Mouse (Mus musculus) monocyte, adult 5-6 weeks (primary cell): ENCODE data around the gene Gpr146. TPM values are rescaled to one million over a fixed set of nuclear protein-coding genes. Genes with fewer than 3 reads are reported as not detected.

Source experiments
- ATAC-seq: fragments of 153-309, 156-312 bp; replicated peaks from 2 replicates; pipeline ENCODE4 v1.8.0; 2017; ENCODE audit warnings: mild to moderate bottlenecking; ENCODE audit not compliant: low TSS enrichment, insufficient number of reproducible peaks, severe bottlenecking, poor library complexity, low FRiP score
- total RNA-seq: library from RNA; stranded (forward); fragments of 200-1000, 200-491, 200-594 nt; gene quantifications from 3 replicates; pipeline ENCODE4 v1.2.3, GENCODE M21; 2017

Gpr146 gene
- total RNA-seq, 1 experiment from 2014 or later = 9.8 TPM

- ATAC-seq = no peak
Observed at GRCm38 (mm10) chr5:139353496-139353895, 24.0 kb upstream of the Gpr146 start.

DNA sequence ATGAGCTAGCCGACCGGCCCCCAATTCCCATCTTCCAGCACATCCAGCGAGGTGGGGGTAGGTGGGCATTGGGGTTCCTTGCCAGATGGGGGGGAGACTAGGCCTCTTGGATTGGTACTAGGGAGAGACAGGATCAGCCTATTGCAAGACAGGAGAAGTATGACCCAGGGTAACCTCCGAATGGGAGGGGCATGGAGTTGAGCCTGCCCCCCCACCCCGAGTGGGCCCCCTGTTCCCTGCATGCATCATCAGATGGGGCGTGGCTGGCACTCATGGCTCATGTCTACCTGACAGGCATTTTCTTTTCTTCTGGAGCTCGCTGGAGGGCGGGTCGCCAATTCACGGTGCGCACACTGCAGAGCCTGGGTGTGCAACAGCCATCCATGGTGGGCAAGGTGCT is 23.6 kb upstream of the Gpr146 start:
- no peak for ATAC-seq

DNA sequence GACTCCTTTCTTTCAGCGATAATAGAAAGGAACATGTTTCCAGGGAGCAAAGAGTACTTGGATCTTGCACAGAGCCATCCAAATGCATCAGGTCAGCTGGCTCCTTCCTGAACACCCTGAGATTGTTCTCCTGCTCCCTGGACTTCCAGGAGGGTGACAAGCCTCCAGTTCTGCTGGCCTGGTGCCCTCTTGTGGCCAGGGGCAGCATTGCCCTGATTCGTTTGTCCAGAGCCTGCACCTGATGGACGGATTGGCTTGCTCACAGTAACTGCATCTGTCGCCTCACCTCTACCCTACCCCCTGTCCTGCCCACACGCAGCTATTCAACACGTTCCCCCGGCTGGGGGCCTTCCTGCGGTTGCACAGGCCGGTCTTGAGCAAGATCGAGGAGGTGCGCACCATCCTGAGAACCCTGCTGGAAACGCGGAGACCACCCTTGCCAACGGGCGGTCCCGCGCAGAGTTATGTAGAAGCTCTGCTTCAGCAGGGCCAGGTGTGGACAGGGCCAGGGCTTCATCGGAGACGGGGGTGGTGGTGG is 22.2 kb upstream of the Gpr146 start:
- peak; percentile 55; the same call in 1 of the 2 replicates for ATAC-seq

DNA sequence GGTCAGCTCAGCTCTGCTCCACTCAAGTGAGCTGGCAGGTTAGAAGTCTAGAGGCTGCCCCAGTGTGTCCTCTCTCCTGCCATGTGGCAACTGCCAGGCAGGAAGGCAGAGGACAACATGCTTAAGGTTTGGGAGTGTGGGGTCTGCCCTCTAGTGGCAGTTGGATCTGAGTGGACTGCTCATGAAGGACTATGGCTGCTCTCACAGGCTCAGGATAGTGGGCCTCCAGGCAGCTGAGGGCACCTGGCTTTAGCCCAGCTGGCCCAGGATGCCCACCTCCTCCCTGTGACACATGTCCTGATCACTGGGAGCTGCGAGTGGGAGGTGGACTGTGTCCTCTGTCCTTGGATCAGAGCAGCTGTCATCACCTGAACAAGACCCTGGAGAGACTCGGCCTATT is 18.8 kb upstream of the Gpr146 start:
- no peak for ATAC-seq

- ATAC-seq = no peak
Observed at GRCm38 (mm10) chr5:139359244-139359643, 18.3 kb upstream of the Gpr146 start.

DNA sequence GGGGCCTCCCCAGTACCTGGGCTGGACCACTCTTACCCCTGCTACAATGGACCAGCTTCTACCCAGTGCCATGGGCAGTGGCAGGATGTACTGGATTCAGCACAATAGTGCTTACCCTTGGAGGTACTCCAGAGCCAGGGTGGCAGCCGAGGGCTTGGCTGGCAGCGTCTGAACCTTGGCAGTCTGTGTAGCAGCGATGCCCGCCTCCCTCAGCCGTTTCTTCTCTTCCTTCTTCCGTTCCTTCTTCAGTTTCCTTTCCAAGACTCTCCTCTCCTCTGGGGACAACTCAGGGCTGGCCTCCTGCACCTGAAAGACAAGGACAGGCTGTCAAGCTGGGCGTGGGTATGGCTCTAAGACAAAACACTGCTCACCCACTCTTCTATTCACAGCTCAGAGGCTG is 13.6 kb upstream of the Gpr146 start:
- ATAC-seq = no peak

GRCm38 (mm10) chr5:139364260-139364910 is 13.1 kb upstream of the Gpr146 start:
- ATAC-seq = peak; percentile 50

- ATAC-seq = no peak
Observed at GRCm38 (mm10) chr5:139364911-139365571, 12.5 kb upstream of the Gpr146 start.

DNA sequence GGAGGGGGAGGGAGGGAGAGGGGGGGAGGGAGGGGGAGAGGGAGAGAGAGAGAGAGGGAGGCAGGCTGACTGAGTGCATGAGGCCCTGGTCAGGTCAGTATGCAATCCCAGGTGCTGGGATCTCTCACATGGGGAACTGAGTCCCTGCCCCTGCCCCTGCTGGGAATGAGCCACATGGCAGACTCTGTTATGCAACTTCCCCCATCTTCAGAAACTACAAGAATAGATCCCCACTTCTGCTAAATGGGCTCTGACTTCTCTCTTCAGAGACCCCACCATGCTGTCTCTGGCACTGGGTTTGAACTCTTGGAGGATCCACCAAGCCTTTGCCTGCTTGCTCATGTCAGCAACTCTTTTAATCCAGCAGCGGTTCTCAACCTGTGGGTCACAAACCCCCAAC is 11.7 kb upstream of the Gpr146 start:
- peak; percentile 61 for ATAC-seq

DNA sequence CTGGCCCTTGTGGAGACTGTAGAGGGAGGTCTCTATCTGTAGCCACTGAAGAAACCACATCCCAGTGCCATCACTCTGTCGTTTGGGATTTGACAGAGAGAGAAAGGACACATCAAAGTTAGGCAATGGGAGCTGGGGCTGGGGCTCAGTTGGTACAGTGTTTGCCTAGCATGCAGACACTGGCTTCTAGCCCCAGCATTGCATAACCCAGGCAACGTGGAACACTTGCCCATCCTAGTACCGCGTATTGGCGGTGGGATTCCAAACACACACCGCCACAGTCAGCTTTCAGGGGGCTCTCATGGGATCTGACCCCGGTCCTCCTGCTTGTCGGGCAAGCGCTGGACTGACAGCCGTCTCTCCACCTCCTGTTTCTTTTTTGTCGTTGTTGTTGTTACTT is 11.0 kb upstream of the Gpr146 start:
- ATAC-seq = no peak

GRCm38 (mm10) chr5:139367884-139368458 is 9.5 kb upstream of the Gpr146 start:
- no peak for ATAC-seq

GRCm38 (mm10) chr5:139368638-139369320 is 8.7 kb upstream of the Gpr146 start:
- ATAC-seq = no peak

- no peak for ATAC-seq
Observed at GRCm38 (mm10) chr5:139370336-139370735, 7.2 kb upstream of the Gpr146 start.

DNA sequence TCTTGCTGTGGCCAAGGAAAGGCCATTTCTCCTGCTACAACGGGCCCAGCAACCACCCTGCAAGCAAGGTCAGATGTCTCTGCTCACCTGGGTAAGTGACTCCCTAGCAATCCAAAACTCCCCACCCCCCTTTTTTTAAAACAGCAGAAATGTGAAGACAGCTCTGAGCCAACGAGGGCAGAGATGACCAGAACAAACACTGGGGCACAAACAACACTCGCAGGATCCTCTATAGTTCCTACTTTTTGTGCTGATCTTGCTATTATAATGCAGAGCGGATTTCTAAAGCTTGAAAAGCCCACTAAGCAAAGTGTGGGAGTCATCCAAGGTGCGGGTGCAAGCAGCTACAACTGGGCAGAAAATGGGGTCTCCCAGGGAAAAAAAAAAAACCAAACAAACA is 6.4 kb upstream of the Gpr146 start:
- ATAC-seq = no peak

GRCm38 (mm10) chr5:139371631-139372401 is 5.7 kb upstream of the Gpr146 start:
- ATAC-seq = peak; percentile 83

DNA sequence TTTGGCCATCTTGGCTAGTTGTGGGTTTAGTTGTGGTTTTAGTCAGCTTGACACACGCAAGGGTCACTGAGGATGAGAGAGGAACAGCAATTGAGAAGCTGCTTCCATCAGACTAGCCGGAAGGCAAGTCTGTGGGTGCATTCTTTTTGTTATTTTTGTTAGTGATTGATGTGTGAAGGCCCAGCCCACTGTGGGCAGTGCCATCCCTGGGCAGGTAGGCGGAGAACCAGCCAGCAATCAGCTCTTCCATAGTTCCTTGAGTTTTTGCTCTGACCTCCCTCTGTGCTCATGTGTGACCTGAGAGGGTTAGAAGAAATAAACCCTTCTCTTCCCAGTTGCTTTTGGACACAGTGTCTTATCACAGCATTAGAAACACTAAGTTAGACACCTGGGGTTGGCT is 4.4 kb upstream of the Gpr146 start:
- ATAC-seq = 0 out of 2 replicates have a peak, but pooled peaks have one; percentile 8

DNA sequence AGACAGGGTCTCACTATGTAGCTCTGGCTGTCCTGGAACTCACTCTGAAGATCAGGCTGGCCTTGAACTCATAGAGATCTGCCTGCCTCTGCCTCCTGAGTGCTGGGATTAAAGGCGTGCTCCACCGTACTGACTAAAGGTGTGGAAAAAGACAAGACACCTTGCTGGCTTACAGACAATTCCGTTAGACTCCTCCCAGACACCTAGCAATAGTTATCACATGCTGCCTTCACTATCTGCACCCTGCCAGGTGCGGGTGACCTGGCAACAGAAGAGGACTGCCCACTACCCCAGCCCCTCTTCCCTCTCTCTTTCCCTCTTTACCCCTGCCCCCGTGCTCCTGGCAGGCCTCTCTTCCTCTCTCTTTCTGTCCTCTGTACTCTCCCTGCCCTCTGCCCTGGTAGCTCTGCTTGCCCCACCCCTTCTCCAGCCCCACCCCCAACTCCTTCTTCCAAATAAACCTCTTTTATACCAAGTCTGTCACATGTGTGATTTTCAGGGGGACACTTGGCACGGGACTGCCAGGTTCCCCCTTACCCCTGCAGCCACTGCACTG is 3.5 kb upstream of the Gpr146 start:
- ATAC-seq = no peak

GRCm38 (mm10) chr5:139374841-139375240 is 2.7 kb upstream of the Gpr146 start:
- ATAC-seq = no peak

- ATAC-seq = no peak
Observed at GRCm38 (mm10) chr5:139378271-139378556, 717 bp downstream of the Gpr146 start.
